Mouse (Mus musculus) spleen, postnatal 10 days (tissue): ENCODE data around the gene Dip2b.

Source experiments
- DNase-seq, 2 experiments: peaks; one replicate each; pipeline ENCODE4 v3.0.0; 2021 to 2022; ENCODE audit warnings: low spot score in 2 of 2

Dip2b gene

GRCm38 (mm10) chr15:100084882-100085281, 46.4 kb downstream of the Dip2b start:
- no peak for DNase-seq

- DNase-seq, result no peak
Measured at GRCm38 (mm10) chr15:100088021-100088420, 49.6 kb downstream of the Dip2b start.

- DNase-seq, result no peak
Measured at GRCm38 (mm10) chr15:100089645-100090053, 51.2 kb downstream of the Dip2b start.

- DNase-seq, result no peak
Measured at GRCm38 (mm10) chr15:100091818-100092217, 53.4 kb downstream of the Dip2b start.

- DNase-seq, result no peak
Measured at GRCm38 (mm10) chr15:100092258-100092657, 53.8 kb downstream of the Dip2b start.

- DNase-seq, result no peak
Measured at GRCm38 (mm10) chr15:100096587-100097428, 58.3 kb downstream of the Dip2b start.

GRCm38 (mm10) chr15:100100336-100100735, 61.9 kb downstream of the Dip2b start:
- no peak for DNase-seq

- DNase-seq, result no peak
Measured at GRCm38 (mm10) chr15:100101206-100101605, 62.7 kb downstream of the Dip2b start.

- DNase-seq, result no peak
Measured at GRCm38 (mm10) chr15:100104126-100104525, 65.7 kb downstream of the Dip2b start.

GRCm38 (mm10) chr15:100108071-100108782, 69.8 kb downstream of the Dip2b start:
- no peak for DNase-seq

- DNase-seq, result no peak
Measured at GRCm38 (mm10) chr15:100109916-100110315, 71.5 kb downstream of the Dip2b start.

GRCm38 (mm10) chr15:100111891-100112290, 73.4 kb downstream of the Dip2b start:
- no peak for DNase-seq

- DNase-seq, result no peak
Measured at GRCm38 (mm10) chr15:100112309-100112966, 74.0 kb downstream of the Dip2b start.

- no peak for DNase-seq
Measured at GRCm38 (mm10) chr15:100113343-100114275, 75.1 kb downstream of the Dip2b start.

- no peak for DNase-seq
Measured at GRCm38 (mm10) chr15:100115416-100115815, 77.0 kb downstream of the Dip2b start.

- no peak for DNase-seq
Measured at GRCm38 (mm10) chr15:100116325-100116724, 77.9 kb downstream of the Dip2b start.

GRCm38 (mm10) chr15:100119225-100119788, 80.8 kb downstream of the Dip2b start:
- no peak for DNase-seq

- DNase-seq, result no peak
Measured at GRCm38 (mm10) chr15:100121437-100121836, 83.0 kb downstream of the Dip2b start.

- no peak for DNase-seq
Measured at GRCm38 (mm10) chr15:100123867-100124266, 85.4 kb downstream of the Dip2b start.

- DNase-seq, result no peak
Measured at GRCm38 (mm10) chr15:100125245-100125644, 86.8 kb downstream of the Dip2b start.
